Mouse (Mus musculus): ENCODE results near the gene Rcc2. TPM values are rescaled to one million over a fixed set of nuclear protein-coding genes. Genes with fewer than 3 reads are reported as not detected.

Rcc2 gene
- total RNA-seq, 2 experiments from 2014 or later: 89.8 to 94.3 TPM

- peak; percentile 61 to 66 for DNase-seq (ENCODE audit: low spot score in 2 of 2)
Measured at GRCm38 (mm10) chr4:140744654-140745053, 44.3 kb downstream of the Rcc2 start.

- DNase-seq (ENCODE audit: low spot score in 2 of 2): no peak
Measured at GRCm38 (mm10) chr4:140747978-140748377, 47.6 kb downstream of the Rcc2 start.

DNA sequence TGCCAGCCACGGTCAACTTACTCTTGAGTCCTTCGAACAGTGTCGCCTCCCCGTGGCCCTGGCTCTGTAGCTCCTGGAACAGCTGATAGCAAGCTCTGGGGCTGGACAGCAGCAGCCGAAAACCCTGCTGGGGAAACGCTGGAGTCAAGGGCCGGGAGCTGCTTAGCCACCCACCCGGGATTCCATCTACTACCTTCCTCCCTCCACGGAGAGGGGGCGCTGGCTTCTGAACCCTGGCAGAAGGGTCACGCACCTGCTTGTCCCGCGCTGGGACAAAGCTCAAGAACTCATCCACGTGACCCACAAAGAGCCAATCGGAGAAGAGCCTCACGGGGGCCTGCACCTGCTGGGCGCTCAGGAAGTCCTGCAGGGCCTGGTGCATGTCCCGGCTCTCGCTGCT lies 50.0 kb downstream of the Rcc2 start:
- no peak for DNase-seq (ENCODE audit: low spot score in 2 of 2)

DNA sequence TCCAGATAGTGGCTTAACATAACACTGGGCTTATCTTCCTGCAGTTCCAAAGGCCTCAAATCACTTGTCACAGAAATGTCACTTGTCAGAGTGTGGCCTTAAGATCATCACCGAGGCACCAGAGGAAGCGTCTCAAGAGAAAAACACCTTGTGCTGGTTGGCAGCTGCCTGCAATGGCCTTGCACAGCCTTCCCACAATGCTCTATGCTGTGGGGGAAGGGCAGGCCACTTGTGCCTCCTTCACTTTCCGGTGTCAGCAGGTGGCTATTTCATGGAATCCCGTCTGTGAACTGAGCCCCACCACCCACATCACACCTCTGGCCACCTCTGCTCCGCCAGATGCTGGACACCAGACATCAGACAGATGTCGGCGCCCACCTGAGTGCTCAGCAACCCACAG lies 53.0 kb downstream of the Rcc2 start:
- no peak for DNase-seq (ENCODE audit: low spot score in 2 of 2)

- DNase-seq (ENCODE audit: low spot score in 2 of 2): no peak
Measured at GRCm38 (mm10) chr4:140755811-140756210, 55.5 kb downstream of the Rcc2 start.

GRCm38 (mm10) chr4:140761601-140762000 lies 61.3 kb downstream of the Rcc2 start:
- no peak for DNase-seq (ENCODE audit: low spot score in 2 of 2)

- DNase-seq (ENCODE audit: low spot score in 2 of 2): peak in 1 of 2 experiments; percentile 39
Measured at GRCm38 (mm10) chr4:140763158-140763557, 62.8 kb downstream of the Rcc2 start.

DNA sequence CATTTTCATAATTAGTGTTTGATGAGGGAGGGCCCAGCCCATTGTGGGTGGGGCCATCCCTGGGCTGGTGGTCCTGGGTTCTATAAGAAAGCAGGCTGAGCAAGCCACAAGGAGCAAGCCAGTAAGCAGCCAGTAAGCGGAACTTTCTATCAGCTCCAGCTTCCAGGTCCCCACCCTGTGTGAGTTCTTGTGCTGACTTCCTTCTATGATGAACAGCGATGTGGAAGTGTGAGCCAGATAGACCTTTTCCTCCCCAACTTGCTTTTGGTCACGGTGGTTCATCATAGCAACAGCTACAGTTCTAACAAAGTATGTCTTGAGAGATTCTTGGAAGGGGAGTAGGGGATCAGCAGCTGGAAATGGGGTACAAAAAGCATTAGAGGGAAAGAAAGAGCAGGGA lies 65.6 kb downstream of the Rcc2 start:
- DNase-seq (ENCODE audit: low spot score in 2 of 2): no peak

DNA sequence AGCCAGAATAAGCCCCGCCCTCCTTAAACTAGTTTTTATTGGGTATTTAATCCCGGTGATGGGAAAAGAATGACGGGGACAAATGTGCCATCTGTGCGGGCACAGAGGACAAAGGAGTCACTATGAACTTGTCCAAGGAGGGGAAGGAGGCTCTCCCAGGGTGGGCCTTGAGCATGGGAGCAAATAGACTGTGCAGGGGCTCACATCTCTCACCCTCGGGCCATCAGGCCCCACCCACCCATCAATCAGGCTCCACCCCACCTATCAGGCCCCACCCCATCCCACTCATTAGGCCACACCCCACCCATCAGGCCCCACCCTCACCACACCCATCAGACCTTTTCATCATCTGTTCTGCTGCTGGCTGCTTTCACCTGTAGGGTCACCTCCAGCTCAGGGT lies 68.6 kb downstream of the Rcc2 start:
- no peak for DNase-seq (ENCODE audit: low spot score in 2 of 2)

- no peak for DNase-seq (ENCODE audit: low spot score in 2 of 2)
Measured at GRCm38 (mm10) chr4:140770433-140770832, 70.1 kb downstream of the Rcc2 start.

GRCm38 (mm10) chr4:140771091-140771490 lies 70.8 kb downstream of the Rcc2 start:
- no peak for DNase-seq (ENCODE audit: low spot score in 2 of 2)

Small RNA genes lying within 50 kb of the gene (microRNA-seq; reads per million reads assigned to microRNA genes)
- 0 reads per million in 2 experiments for gene Gm23045
- gene Gm25951: 0 reads per million in 2 experiments

Other genes starting within 250 kb of the Rcc2 start
- gene Arhgef10l, start 34.5 kb upstream of the Rcc2 start, total RNA-seq (2021): 10 to 100 TPM; 56.0 to 60.5 TPM
- under 1 TPM in 1 of 2 experiments, not detected in 1; 0.66 TPM for gene Padi6, start 42.1 kb downstream of the Rcc2 start, total RNA-seq (2021)
- gene Padi4, start 73.7 kb downstream of the Rcc2 start, total RNA-seq (2021): not detected
- not detected for gene Padi3, start 110.1 kb downstream of the Rcc2 start, total RNA-seq (2021)
- not detected for gene Padi1, start 145.2 kb downstream of the Rcc2 start, total RNA-seq (2021)
- 10 to 100 TPM; 13.5 to 14.6 TPM for gene Padi2, start 205.8 kb downstream of the Rcc2 start, total RNA-seq (2021)